8 mouse cellular contexts compared by ENCODE assay signal in the genomic region with DNA sequence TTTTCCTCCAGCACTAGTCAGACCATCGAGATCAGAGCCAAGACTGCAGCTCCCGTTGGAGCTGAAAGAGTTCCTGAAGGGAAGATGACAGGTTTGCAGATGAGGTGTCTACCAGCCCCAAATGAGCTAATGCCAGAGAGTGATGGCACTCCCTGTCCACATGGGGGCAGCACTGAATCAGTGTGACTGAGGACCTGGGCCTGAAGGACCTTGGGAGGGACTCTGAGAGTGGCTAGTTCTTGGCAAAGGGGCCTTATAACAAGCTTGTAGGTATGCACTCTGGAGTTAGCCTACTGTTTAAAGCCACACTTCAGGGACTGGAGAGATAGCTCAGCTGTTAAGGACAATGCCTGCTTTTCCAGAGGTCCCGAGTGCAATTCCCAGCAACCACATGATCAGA.
DNase-seq lines count a peak whose midpoint lies in the region; ATAC-seq lines count a peak whose summit lies in the region.

No protein-coding gene starts in this region.

- H3K36me3 ChIP-seq in embryonic facial prominence, embryonic 14.5 days (ENCODE audit: control insufficient read depth, insufficient read depth, low read length): no peaks in the 10 kb centered on the region

- H3K4me3 ChIP-seq in embryonic facial prominence, embryonic 14.5 days (ENCODE audit: low read depth, low read length): no peak overlapping the region

- no peak for ATAC-seq in embryonic facial prominence, embryonic 14.5 days (ENCODE audit: low read depth)

- no peak overlapping the region for H3K27ac ChIP-seq in embryonic facial prominence, embryonic 14.5 days (replicated peaks; ENCODE audit: low read depth, low read length)

- H3K4me2 ChIP-seq in embryonic facial prominence, embryonic 14.5 days (ENCODE audit: low read depth, low read length): no peak overlapping the region

- DNase-seq in heart, adult 18-20 months: peak; percentile 30 to 70
- no peak for DNase-seq in heart, postnatal 25 days (ENCODE audit: low spot score)
- DNase-seq in 416B (ENCODE audit: low read depth): peak; percentile 47
- peak; percentile 57 to 68 for DNase-seq in adrenal gland, postnatal 36 days
- peak; percentile 54 for DNase-seq in embryonic facial prominence, embryonic 14.5 days (ENCODE audit: low spot score)
- DNase-seq in kidney, postnatal 14 days: peak; percentile 42
- DNase-seq in mesoderm, embryonic 11.5 days (ENCODE audit: low read depth, low spot score): peak; percentile 65
- DNase-seq in testis, postnatal 14 days (ENCODE audit: low spot score): peak; percentile 25

- H3K9ac ChIP-seq in embryonic facial prominence, embryonic 14.5 days (ENCODE audit: low read depth, low read length): no peak overlapping the region

- no peaks in the 10 kb centered on the region for H3K9me3 ChIP-seq in embryonic facial prominence, embryonic 14.5 days (ENCODE audit: control insufficient read depth, low read length)

- peaks cover 7% of the 10 kb centered on the region; the same call in 1 of the 2 replicates for H3K27me3 ChIP-seq in embryonic facial prominence, embryonic 14.5 days (replicated peaks; ENCODE audit: control insufficient read depth, insufficient read depth, low read length)

- 31% methylated on average over 3 of the region's 3 CpGs for WGBS in embryonic facial prominence, embryonic 14.5 days

- no peaks in the 10 kb centered on the region for H3K4me1 ChIP-seq in embryonic facial prominence, embryonic 14.5 days (ENCODE audit: control insufficient read depth, insufficient read depth, low read length)

- intact Hi-C loops in heart, postnatal 25 days (cut with DNase I): loop anchor here (5.0 kb wide), 1 partner anchor 48 kb away; no protein-coding TSS in a partner anchor
